Mouse (Mus musculus): Measurements from ENCODE around the gene Krt87.

Krt87 gene

DNA sequence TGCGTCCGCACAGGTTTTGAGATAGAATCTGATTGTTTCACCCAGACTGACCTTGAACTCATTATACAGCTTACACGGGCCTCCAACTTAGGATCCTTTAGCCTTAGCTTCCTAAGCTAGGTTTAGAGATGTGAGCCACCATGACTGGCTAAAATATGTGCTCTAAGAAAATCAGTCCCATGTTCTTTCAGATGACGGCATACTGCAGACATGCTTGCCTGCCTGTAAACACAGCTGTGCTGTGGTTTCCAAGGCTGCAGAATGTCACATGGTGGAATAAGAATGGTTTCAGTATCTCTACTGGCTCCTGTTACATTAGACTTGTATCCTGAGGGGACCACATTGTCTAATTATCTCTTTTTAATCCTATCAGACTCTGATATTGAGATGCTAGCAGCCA, 19.7 kb downstream of the Krt87 start:
- DNase-seq (ENCODE audit: extremely low spot score, low spot score): no peak

DNA sequence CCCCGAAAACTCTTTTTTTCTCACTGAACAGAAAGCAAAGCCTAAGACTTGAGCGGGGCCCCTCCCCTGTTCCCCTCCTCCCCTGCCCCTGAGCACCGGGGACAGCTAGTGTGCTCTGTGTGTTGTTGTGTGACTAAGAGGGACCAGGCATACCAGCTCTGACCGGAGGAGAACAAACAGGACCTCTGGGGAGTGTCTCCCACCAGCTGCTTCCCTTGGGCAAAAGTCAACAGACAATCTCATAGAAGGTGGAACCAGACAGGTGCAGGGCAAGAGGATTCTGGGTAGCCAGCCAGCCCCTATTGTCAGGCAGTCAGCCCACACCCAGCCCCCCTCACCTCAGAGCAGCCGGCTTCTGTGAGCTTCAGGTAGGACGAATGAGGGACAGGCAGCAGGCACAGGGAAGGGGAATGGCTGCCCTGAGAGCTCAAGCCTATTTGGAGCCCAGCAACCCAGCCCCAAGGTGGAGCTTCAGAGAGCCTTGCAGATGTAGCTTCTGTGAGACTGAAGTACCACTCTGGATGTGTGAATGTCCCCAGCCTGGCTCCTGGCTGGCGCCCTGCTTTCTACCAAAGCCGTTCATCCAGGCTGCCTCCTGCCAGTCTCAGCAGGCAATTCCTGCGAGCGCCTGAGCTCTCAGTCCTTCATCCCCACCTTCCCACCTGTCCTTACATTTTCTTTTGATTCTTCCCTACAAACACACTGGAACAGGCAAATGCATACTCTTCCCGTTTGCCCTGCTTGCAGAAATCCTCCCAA, 23.6 kb downstream of the Krt87 start:
- DNase-seq (ENCODE audit: extremely low spot score, low spot score): no peak

DNA sequence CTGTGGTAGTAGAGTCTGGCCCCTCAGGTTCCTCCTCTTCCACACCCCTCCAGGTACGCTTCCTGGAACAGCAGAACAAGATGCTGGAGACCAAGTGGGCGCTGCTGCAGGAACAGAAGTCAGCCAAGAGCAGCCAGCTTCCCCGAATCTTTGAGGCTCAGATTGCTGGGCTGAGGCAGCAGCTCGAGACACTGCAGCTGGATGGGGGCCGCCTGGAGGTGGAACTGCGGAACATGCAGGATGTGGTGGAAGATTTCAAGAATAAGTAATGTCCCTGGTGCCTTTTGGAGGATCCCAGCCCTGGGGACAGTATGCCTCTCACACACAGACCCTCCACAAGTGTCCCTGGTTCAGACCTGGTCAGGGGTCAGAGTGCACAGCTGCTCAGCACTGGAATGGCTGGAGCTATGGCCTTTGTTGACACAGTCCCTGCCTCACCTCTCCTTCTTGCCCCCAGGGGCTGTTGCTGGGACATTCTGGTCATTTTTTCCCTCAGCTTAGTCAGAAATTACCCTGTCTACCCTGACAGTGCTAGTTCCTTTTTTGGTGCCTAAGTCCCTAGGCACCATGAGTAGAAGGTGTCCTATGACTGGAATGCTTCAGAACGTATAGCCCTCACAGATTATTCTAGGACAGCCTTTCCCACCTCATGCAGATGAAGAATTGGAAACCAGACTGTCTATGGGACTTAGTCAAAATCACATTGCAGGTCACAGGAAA, 24.5 kb downstream of the Krt87 start:
- DNase-seq (ENCODE audit: extremely low spot score, low spot score): no peak

DNA sequence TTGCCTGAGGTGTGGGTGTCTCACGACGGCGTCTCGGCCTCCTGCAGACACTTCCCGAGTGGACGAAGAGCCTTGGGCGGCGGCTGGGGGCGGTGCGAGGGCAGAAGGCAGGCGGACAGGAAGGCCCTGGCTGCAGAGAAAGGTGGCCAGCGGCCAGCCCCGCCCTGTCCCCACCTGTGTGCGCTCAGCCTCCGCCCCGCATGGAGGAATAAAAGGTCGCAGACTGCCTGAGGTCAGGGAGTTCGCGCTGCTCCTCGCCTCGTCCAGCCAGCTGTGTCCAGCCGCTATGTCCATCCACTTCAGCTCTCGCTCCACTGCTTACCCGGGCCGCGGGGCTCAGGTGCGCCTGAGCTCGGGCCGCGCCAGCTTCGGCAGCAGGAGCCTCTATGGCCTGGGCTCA, 26.4 kb downstream of the Krt87 start:
- DNase-seq (ENCODE audit: extremely low spot score, low spot score): no peak

DNA sequence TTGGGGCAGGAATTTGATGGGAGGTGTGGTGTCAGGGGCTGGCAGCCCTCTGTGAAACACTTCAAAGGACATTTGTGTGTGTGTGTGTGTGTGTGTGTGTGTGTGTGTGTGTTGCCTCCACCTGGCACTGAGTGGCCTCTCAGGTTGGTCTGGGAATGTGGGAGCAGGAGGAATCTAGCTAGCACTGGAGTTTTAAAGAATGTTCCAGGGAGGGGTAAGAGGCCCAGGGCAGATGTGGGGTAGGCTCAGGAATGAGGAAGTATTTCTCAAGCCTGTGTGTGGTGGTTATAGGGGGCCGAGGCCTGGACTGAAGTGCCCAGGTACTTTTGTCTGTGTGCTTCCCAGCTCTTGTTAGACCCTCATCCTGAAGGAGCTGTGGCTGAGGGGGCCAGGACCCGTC, 27.8 kb downstream of the Krt87 start, which contains the start of gene Krt7:
Krt7 (plus strand) TSS at position 269 of the 400 bp plus-strand sequence.
- DNase-seq (ENCODE audit: extremely low spot score, low spot score): no peak

DNA sequence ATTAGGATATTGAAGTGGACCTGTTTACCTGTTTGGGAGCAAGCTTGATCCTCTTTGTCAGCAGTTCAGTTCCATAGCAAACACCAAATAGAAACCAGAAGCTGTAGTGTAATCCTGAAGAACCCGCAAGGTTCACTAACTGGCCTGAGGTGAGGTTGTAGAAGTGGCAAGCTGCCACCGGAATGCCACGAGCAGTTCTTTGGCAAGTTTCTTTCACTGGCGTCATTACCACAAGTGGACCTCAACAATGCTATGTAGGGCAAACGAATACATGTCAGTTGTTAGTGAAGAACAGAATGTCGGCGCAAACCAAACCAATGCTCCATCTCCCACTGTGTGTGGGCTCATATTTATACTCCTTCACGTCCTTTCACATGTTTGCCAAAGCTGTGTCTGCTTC, 40.3 kb downstream of the Krt87 start:
- DNase-seq (ENCODE audit: extremely low spot score, low spot score): no peak

DNA sequence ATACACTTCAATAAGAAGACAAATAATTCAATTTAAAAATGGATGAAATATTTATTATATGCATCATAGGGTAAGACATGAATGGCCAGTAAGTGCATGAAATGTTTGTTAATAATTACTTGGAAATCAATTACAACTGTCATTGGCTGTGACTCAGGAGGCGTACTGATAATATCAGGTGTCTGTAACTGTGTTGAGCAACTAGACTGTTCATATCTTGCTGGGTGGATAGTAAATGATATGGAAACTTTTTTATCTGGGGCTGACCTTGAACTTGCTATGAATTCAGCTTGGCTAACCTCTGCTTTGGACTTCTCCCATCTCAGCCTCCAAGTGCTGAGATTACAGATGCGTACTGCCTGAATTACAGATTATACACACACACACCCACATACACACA, 40.9 kb downstream of the Krt87 start:
- DNase-seq (ENCODE audit: extremely low spot score, low spot score): no peak

DNA sequence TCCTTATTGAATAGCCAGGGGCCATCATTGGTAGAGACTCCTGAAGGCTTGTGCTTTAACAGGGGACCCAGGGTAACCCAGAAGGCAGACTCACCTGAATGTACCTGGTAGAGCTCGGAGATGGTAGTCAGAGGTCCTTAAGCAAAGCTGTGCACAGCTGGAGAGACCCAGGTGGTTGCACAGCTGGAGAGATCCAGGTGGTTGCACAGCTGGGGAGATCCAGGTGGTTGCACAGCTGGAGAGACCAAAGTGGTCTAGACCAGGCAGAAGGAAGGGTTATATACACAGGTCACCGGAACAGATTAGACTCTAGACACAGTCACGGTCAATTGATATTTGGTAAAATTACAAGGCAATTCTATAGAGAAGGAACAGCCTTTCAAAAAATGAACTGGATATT, 41.7 kb downstream of the Krt87 start:
- no peak for DNase-seq (ENCODE audit: extremely low spot score, low spot score)

DNA sequence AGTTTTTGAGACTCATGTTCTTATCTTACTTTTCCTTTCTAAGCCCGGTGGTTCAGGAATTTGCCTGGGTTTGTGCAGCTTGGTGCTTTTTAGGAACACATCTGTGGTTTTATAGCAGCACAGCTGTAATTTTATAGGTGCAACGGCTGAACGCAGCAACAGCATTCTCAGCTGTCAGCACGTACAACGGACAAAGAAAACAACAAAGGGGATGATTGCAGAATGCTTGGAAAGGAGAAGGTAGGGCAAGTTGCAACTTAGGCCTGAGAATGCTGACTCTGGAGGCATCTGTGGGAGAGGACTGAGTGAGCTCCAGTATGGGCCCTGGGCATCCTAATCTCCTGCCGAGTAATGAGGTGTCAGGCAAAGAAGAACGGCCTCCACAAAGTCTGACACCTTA, 42.1 kb downstream of the Krt87 start:
- DNase-seq (ENCODE audit: extremely low spot score, low spot score): no peak

DNA sequence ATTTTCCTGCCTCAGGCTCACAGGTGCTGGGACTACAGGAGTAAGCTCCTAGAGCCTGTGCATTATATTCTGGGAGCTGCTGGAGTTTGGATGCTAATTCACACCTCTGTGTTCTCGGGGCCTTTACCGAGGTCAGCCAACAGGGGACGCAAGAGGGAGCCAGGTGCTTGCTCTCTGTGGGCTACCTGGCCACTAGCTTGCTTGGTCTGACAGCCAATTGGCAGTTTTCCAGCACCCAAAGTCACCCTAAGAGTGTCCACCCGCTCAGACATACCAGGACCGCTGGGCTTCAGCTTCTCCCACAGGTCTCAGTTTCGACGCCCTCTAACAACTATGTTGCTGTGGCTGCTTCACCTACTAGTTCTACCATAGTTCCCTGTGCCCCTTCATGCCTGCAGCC, 43.7 kb downstream of the Krt87 start:
- DNase-seq (ENCODE audit: extremely low spot score, low spot score): no peak

DNA sequence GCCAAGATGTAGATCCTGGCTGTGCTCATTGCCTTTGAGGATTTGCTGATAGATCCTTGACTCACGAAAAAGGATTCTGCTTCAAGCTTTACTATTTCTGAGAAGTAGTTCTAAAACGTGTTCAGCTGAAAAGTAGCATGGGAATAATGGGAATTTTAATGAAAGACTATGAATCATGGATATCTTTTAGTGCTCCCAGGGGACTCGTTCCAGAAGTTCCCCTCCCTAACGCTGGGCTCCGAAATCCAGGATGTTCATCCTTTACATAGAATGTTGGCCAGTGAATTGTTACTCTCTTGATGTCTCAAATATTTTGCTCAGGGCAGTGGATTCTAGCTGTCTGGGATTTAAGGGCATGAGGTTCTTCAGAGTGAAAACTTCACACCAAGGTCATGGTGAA, 46.4 kb downstream of the Krt87 start:
- DNase-seq (ENCODE audit: extremely low spot score, low spot score): no peak

DNA sequence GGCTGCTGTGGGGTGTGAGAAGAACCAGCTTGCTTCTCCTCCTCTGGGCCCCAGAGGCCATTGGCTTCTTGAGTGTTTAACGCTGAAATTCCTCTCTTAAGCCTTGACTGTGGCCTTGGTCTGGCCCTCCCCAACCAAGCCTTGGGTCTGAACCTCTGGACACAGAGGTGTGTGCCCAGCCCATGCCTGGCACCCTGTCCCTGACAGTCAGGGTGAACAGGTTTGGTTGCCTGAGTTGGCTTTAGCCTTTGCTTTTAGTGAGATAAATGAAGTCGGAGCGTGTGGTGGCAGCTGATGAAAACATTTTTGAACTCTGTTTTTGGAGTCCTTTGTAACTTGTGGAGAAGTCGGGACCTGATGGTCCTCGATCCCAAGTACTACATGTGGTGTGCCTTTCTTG, 48.4 kb downstream of the Krt87 start:
- no peak for DNase-seq (ENCODE audit: extremely low spot score, low spot score)

DNA sequence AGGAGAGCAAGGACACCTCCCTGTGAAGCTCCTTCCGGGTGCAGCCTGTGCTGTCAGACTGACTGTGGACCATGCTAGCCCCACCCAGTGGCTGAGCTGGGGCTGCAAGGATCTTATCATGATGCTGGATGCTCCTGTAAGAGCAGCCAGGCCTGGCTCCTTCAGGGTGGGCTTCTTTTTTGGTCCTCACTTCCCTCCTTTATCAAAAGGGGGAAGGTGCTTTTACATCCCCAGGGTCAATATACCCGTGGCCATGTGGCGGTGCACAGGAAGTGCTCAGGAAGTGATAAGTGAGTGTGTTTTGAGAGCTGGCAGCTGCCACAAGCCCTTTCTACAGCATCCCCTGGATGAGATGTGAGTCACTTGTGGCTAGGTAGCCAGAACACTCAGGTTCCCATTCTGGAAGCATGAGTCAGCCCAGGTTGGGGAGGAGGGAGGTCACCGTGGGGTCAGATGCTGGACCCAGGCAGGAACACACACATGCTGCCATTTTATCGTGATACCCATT, 50.5 kb downstream of the Krt87 start:
- DNase-seq (ENCODE audit: extremely low spot score, low spot score): no peak

DNA sequence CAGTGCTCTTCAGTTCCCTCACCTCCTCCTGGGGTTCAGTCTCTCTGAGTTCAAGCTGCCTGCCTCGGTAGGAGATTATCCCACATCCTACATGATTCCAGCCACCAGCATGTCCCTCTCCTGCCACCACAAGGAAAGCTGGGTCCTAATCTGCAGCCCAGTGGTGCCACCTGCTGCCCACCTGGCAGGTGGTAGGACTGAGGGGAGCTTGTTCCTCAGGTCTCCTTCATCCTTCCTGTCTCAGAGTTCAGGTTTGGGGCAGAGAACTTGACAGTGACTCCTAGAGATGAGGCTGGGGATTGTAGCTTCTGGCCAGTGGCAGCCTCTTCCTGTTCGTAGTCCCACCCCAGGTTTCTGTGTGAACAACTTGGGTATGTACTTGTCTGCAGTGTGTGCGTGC, 51.4 kb downstream of the Krt87 start:
- no peak for DNase-seq (ENCODE audit: extremely low spot score, low spot score)

DNA sequence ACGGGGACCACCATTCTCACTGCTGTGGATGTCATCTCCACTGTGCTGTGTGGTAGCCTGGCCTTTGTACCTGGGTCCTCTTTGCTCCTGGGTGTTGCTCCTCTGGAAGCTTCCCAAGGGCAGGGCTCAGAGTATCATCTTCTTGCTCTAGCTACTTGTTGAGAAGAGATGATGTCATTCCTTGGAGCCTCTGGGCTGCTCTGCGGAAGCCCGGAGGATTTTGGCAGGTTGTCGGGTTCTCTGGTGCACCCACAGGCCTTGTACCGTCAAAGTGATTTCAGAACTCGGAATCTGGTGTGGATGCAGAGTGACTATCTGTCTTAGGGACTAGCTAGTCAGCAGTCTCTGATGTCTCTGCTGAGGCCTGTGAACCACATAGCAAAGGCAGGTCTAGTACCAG, 53.5 kb downstream of the Krt87 start:
- no peak for DNase-seq (ENCODE audit: extremely low spot score, low spot score)

DNA sequence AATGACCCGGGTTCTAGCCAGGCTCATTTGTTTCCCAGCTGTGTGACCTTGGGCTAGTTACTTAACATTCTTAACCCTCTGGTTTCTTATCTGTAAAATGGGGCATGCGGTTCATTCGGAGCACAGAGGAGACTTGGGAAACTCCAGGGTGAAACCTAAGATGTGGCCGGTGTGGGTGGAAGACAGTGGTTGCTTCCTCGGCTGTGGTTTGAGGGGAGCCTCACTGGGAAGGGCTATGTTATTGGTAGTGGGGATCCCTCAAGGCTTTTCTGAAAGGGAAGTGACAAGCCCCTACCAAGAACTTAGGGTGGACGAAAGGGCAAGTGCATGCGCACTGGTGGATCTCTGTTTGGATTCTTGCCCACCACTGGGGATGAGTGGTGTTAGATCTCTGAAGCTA, 54.0 kb downstream of the Krt87 start:
- DNase-seq (ENCODE audit: extremely low spot score, low spot score): no peak

DNA sequence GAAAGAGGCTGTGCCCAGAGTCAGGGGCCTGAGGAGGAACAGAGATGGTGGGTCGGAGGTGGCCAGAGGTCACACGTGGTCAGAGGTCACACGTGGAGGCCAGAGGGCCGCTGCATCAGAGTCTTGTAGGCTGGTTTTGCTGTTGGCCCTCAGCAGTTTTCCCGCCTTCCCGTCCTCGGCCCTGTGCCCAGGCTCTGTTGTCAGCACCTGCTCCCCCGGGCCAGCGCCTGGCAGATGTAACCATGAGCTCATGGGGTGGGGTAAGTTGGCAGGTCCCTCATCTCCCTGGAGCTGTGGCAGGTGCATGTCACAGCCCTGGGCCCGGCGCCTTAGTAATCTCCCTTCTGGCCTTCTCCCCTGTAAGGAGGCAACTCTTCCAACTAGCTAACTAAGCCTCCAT, 55.8 kb downstream of the Krt87 start:
- no peak for DNase-seq (ENCODE audit: extremely low spot score, low spot score)

DNA sequence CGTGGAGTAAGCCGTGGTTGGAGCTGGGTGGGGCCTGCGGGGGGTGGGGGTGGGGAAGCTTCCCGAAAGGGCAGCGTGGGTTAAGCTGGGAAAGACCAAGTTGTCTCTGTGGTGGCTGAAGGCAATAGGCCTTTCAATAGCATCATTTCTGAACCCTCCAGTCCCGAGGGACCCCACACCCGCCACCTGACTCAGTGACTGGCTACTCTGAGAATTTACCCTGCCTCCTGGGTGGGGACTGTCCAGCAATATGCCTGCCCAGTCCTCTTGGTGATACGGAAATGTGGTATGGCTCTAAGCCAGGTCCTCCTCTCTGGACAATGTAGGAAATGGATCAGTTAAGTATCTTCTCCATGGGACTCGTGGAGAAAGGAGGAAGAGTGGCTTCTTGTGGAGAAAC, 56.8 kb downstream of the Krt87 start:
- no peak for DNase-seq (ENCODE audit: extremely low spot score, low spot score)

Data from neural tube, embryonic 10.5 days (tissue).